Mouse (Mus musculus) B cell, adult 2 months (primary cell): ENCODE measurements at regions not wholly inside any gene's neighbourhood (a gene's known extent, or its start where the extent isn't known, plus 50 kb on each side); places are given as distances from the start of the nearest gene placed in this dataset.
"Not testable (repeated sequence)": the region's sequence is repeated elsewhere in the genome, so short reads cannot be mapped to it uniquely, and the experiment has no call there.

Experiments
- DNase-seq, 2 experiments: peaks; one replicate each; pipeline ENCODE4 v3.0.0; 2022

DNA sequence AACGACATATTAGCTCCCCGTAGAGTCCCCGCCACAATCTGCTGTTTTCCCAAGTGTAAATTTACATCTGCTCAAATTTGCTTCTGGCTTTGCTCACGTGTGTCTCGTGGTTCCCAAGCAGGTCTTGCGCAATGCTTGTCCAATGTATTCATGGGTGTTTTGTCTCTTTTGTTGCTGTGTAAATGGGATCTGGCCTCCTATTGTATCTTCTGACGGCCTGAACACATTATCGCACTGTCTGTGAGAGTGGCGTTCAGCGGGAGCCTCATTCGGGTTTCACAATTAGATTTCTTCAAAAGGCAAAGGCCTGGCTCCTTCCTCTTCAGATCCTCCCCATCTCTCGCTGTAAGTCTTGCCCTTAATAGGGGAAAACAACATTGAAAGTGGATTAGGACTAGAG, 274.5 kb downstream of the Fam19a5 start:
- no peak for DNase-seq

DNA sequence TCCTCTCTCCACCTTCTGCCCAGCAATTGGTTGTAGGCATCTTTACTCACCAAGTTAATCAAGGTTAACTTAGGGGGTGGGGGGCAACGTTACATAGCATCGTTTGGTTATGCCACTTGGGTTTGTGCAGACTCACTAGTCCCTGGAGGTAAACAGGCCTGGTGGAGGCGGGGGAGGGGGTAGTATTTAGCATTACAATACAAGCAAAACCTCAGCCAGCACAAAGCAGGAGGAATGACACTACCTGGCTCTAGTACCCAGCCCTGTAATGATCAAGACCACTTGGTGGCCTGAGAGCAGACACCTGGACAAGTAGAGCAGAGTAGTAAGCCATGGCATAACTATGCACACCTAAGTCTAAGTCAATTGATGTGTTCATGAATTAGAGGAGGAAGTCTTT, 298.0 kb downstream of the Fam19a5 start:
- DNase-seq: no peak

DNA sequence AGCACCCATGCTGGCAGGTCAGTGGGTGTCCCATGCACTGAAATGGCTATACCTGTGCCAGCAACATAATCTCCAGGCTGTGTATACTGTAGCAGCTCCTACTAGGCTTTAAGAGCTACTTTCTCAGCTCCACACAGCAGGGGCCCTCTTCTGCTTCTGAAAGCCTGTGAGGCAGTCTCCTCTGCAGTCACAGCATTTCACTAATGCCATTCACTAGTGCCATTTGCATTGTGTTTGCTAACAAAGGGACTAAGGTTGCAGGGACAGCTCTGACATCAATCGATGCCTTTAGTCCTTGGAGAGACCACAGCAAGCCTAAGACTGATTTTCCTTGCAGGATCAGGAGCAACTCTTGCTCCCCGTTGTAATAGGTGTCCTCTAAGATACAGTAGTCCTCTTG, 315.0 kb downstream of the Fam19a5 start:
- DNase-seq: no peak

DNA sequence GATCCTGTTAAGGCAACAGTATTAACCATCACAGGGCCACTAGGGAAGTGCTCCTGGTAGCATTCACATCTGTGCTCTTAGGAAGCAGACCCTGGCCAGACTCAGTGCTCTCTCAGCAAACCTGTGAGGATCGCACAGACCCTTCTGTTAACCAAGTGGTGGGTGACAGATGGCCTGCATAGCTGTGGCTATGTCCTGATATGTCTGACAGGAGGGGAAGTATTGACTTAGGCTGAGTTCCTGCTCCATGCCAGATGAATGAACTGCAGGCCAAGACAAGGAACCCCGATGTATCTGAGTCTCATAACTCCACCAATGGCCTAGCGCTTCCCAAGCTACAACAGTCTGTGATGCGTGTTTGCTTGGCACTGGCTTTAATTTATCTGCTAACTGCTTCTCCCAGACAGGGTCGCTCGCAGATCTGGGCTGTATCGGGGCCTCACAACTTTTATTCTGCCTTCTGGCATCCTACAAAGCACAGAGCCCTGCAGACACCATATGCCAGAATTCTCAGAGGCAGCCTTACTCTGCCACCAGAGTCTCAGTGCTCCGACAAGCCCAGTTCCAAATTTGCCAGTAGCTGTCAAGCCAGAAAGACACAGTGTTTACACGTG, 332.3 kb downstream of the Fam19a5 start:
- DNase-seq: no peak

DNA sequence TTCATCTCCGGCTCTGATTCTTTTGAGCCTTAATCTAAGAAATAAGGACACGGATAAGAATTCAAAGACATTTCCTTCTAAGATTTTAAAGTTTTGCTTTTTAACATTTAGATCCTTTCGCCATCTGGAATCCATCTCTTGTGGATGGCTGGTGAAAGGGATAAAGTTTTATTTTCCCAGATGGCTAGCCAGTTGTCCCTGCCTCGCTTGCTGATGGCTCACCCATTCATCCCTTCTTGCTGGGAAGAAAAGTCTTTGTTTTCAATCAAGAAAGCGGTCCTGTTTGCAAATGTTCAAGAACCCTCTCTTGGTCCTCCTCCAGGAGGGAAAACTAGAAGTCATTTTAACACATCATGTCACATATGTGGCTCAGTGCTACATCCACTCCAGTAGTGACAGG, 346.8 kb downstream of the Fam19a5 start:
- DNase-seq: no peak

DNA sequence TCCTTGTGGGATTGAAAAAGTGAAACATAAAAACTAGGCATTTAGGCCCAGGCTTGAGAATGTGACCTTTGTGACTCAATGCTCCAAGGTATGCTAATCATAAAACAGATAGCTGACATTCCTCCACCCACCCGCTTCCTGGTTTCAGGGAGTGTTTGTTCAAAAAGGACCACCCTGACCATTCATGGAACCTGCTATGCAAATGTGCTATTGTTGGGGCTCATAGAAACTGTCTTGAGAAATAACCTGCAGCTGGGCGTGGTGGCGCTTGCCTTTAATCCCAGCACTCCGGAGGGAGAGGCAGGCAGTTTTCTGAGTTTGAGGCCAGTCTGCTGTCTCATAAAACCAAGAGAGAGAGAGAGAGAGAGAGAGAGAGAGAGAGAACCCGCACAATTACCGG, 350.8 kb downstream of the Fam19a5 start:
- DNase-seq: not testable (repeated sequence)

DNA sequence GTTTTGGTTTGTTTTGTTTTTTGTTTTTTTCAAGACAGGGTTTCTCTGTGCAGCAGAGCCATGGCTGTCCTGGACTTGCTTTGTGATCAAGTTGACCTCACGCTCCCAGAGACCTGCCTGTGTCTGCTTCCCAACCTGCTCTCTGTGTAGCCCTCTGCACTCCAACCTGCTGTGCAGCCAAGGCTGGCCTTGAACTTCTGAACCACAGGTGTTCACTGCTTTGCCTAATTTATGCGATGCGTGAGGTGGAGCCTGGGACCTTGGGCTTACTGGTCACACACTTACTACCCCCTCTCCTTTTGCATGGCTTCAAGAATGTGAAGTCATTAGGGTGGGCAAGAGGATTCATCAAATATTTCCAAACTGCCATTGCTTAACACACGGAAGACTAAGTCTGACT, 354.6 kb downstream of the Fam19a5 start:
- no peak for DNase-seq

DNA sequence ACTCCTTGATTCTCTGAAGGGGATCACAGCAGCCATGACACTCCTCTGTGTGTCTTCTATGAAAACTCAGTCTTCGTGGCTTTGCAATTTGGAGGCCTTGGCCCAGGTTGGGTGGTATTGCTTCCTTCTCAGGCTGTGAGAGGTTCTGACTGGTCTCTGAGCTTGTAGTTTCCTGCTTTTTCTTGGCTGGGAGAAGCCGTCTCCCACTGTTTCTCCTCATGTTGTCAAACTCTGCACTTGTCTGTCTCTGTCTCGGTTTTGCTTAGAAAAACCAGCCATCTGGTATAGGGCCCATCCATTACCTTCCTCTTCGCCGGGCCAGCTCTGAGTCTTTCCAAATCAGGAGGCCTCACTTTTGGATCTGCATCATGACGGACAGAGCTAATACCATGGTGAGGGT, 360.3 kb downstream of the Fam19a5 start:
- DNase-seq: no peak

DNA sequence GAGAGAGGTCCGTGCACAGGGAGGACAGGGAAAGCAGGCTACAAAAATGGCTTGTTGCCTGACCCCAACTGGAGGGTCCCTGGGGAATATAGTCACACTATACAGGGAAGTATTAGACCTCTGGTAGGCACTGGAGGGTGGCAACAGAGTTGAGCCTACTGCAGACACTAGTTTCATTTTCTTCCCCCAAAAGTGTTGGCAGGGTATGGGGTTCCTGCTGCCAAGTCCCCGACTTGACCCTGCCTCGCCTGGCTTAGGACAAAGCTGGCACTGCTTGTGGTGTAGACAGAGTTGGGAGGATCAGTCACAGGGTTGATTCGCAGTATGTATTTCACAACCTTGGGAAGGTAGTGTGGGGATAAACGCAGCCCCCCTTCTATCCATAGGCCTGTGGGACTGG, 362.2 kb downstream of the Fam19a5 start:
- no peak for DNase-seq

DNA sequence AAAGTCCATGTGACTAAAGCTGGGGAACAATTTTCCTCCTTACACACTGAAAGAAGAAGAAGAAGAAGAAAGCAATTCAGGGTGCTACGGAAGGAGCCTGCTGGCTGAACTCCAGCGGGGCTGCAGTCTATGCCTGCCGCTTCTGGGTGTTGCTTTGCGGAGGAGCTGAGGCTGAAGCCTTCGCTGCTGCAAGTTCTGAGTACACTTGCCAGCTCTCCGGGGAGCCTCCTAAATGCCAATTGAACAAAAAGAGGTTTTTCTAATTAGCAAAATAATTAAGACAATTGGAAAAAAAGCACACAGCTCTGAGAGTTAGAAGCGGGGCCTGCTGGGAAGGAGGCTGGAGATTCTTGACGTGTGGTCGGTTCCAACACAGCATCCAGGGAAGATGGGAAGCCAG, 378.0 kb downstream of the Fam19a5 start:
- no peak for DNase-seq

DNA sequence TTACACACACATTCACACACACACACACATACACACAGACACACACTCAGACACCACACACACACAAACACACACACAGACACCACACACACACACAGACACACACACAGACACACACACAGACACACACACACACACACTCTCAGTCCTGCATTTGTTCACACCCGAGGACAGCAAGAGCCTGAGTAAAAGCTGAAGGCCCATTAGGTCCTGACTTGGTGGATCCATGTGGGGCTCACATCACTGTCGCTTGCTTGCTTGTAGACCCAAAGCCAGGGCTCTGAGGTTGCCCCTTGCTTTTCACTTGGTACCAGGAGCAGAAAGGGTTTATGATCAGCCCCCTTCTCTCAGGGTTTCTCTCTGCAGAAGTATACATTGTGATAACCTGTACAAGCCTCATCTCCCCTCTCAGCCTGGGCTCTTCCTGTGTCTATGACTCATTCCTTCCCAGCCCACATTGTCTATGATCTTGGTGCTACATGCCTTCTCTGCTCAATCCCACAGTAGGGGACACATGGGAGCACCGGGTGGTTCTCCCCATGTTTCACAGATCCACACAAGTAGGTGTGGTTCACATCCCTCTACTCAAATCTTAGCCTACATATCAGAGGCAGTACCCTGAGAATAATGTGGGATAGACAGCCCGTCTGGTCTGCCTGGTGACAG, 378.8 kb downstream of the Fam19a5 start:
- no peak for DNase-seq

DNA sequence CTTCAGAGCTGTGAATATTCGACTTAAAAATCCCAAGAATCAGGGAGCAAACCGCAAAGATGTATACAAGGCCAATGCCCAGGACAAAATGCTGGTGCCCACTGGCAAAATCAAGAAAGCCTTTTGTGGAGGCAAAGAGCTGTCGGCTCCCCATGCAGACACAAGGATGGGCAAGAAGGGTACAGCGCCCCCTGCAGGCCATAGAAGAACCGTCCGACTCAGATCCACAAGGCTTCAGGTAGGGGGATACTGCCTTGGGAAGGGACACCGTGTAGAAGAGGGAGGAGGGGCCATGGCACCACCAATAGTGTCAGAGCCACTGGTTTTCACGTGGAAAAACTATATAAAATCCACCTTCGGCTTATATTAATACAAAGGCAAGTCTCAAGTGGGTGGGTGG, 379.8 kb downstream of the Fam19a5 start:
- DNase-seq: no peak

DNA sequence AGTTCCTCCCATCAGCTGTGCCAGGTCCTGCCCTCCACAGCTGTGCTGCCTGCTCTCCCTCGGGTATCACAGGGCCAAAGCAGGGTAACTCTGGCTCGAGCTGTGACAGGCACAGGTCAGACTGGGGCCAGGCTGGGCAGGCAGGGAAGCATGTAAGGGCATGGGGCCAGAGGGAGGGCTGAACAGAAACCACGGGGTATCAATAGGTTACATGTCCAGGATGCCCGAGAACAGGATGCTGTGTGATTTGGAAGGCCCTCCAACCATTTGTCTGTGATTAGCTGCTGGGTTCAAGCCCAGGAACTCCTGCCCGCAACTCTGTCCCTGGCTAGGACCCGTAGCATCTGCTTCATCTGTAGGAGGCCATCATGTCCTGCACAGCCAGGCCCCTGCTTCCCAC, 391.9 kb downstream of the Fam19a5 start:
- no peak for DNase-seq

DNA sequence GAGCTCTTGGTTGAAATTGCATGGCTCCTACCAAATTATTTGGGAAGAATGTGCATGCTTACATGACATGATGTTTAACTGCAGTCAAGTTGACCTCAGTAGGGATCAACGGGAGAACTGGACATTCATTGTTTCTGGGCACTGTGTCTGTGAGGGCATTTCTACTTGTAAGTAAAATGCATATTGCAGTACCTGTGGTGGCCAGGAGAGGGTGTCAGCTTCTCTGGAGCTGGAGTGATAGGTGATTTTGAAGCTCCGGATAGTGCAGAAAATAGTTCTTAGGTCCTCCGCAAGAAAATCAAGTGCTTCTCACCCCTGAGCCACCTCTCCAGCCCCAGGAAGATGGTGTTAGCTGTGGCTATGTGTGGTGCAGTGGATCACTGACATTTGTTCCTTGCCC, 396.7 kb downstream of the Fam19a5 start:
- no peak for DNase-seq

DNA sequence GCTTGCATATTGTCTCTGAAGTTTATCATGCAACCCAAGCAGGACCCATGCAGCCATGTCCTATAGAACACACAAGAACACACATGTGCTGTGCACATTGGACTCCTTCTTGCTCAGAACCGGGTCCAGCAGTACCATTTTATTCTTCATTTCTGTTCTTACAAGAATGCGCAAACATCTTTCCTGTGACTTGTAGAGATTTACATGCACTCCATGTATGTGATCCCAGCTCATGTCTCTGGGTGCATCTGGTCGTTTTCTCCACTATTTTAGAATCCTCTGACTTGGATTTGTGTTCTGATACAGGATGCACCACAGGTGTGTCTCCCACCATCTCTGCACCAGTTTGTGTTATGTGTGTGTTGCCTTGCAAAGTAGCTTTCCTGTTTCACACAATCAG, 408.4 kb downstream of the Fam19a5 start:
- no peak for DNase-seq

DNA sequence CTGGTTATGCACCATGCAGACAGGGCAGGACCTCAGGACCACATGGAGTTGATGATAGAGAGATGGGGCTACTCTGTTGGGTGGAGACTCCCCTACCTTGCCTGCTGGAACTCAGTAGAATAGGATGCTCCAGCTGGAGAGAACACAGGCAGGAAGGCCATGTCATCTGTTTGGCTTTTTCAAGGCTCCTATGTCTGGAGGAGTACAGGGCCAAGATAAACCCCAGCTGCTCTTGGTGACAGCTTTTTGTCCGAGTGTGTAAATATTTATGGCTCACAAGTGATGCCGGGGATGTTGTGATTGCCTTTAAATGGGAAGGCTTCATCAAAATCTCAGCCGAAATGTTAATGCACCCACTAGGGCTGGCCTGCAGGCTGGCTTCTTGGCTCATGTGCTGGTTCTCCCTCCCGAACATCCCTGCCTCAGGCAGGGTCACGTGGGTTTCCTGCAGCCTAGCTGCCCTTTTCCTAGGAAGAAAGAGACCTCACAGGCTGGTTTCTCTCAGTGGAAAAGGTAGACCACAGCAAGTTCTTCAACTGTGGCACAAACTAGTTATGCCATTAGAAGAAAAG, 411.7 kb downstream of the Fam19a5 start:
- DNase-seq: no peak

DNA sequence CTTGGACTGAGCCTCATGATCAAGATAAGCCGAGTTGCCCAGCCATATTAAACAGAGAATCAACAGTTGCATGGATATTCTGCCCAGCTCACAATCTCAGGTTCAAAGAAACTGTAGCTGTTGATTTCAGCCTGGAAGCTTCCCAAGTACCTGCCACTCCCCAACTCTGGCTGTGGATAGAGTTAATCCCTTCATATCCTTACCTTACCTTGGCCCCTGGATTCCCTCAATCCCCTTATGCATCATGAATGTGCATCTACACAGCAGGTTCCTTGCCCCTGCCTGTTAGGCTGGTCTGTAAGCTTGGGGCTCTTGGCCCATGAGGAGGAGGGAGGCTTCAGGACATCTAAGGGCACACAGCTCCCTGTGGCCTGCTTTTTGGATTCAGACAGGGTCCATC, 414.8 kb downstream of the Fam19a5 start:
- no peak for DNase-seq

DNA sequence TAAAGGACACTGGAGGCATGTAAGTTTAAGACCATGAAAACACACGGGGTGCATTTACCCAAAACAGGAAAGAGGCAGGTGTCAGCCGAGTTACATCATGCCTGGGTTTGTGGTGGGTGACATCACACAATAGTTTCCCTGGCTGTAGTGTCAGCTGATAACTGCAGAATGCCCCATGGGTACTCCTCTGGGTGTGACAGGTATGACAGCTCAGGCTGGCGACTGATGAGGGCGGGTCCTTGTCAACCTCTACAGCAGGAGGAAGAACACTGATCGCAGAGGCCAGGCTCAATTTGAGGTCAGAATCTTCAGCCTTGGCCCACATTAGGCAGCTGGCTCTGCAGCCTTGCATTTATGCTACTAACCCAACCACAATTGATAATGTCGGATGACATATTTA, 428.5 kb downstream of the Fam19a5 start:
- DNase-seq: no peak

DNA sequence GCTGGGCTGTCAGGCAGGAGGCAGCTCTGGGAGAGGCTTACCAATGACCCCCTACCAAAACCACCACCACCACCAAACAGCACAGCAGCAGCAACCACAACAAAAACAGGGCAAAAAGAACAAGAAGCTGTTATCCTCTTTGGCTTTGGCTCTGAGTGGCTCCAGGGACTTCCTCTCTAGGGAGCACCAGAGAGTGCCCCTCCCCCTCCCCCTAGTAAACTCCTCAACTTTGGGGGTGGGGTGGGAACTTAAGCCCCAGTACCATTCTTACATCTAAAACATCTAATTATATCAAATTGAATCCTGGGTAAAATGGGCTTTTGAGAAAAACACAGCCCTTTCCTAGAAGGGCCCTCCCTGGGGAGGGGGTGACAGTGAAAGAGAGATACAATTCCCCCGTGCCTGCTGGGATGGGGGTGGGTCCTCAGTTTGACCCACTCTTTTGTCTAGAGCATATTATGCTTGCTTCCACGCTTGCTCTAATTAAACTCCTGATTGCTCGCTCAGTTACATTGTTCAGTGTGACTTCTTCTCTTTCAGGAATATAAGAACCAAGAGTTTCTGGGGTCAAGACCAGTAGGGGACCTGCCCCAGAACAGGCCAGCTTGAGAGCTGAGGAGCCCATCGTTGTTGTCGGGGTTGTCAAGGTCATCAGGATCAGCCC, 443.4 kb downstream of the Fam19a5 start:
- no peak for DNase-seq

DNA sequence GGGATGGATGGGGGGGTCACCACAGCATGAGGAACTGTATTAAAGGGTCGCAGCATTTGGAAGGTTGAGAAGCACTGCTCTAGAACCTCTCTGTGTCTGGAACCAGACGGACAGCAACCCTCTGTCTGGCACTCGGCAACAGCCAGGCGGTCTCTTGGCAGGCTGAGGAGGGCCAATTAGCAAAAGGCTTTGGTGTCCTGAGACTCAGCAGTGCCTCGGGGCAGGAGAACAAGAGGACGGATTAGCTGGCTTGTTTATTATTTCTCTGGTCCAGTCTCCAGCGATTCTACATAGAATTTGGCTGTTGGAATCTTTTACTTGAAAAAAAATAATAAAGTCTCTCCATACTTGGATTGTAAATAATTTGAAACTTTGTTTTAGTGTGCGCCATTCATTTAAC, 450.4 kb downstream of the Fam19a5 start:
- DNase-seq: no peak

DNA sequence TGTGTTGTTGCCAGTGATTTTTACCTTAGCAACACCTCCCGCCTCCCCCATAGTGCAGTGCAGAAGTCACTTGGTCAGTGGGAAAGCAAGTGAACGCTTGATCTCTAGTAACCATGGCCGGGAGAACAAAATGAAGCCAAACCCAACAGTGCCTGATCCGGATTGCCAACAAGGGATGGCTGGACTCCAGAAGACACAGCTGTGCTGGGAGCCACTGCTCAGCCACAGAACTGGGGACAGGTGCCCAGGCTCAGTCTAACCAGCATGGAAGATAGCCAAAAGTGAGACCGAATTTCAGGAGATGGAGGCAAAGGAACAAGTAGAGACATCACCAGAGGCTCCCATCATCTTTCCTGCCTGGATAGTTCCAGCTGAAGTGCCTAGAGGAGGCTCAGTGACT, 473.0 kb downstream of the Fam19a5 start:
- no peak for DNase-seq

DNA sequence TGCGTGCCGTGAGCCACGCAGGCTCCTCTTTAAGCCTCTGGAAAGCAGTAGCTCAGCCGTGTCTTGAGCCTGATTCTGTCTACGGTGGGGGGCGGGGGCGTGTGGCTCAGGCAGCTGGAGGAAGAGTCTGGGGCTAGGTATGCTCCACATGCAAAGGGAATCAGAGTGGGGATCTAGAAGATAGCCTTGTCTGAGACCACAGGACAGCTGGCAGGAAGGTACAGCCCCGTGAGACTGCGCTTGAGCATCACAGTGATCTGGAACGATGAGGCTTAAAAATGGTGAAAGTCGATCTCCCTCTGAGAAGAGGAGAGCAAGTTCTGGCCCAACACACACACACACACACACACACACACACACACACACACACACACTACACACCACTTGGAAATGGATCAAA, 488.7 kb downstream of the Fam19a5 start:
- DNase-seq: no peak

DNA sequence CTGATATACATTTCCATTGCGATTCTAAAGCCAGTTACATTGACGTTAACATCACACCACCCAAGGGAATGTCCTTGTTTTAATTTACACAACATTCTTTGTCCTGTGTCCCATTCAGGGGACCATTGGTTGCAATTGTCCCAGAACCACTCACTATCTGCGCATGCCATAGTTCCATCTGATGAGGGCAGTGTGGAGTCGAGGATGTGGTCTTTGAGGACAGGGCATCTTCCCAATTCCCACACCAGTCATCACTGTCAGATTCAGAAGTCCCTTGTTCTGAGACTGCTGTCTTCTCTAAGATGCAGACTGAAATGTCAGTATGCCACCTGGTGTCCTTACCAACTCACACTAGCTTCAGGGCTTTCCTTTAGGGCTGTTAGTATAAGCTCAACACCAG, 489.6 kb downstream of the Fam19a5 start:
- no peak for DNase-seq

DNA sequence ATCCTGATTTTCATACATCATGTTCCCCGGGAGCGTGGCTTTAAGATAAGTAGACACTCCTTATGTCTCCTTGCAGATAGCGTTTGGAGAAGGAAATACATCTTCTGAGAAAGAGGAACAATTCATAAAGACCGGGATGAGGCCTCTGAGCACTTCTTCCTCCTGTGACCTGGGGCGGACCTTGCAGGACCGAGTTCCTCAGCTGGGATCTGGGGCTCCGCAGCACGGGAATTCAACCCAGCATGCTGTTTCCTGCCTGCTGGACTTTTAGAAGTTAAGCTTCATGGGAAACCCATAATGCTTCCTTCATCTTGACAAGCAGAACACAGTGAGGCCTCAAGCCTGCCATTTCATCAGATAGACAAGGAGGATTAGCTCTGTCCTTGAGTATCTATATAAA, 491.4 kb downstream of the Fam19a5 start:
- no peak for DNase-seq
